Mouse (Mus musculus) kidney, adult 9 months (tissue): ENCODE data around the gene Prrc2a.

Experiments used
- DNase-seq: peaks from one replicate; pipeline ENCODE4 v3.0.0; 2022

Prrc2a gene

DNA sequence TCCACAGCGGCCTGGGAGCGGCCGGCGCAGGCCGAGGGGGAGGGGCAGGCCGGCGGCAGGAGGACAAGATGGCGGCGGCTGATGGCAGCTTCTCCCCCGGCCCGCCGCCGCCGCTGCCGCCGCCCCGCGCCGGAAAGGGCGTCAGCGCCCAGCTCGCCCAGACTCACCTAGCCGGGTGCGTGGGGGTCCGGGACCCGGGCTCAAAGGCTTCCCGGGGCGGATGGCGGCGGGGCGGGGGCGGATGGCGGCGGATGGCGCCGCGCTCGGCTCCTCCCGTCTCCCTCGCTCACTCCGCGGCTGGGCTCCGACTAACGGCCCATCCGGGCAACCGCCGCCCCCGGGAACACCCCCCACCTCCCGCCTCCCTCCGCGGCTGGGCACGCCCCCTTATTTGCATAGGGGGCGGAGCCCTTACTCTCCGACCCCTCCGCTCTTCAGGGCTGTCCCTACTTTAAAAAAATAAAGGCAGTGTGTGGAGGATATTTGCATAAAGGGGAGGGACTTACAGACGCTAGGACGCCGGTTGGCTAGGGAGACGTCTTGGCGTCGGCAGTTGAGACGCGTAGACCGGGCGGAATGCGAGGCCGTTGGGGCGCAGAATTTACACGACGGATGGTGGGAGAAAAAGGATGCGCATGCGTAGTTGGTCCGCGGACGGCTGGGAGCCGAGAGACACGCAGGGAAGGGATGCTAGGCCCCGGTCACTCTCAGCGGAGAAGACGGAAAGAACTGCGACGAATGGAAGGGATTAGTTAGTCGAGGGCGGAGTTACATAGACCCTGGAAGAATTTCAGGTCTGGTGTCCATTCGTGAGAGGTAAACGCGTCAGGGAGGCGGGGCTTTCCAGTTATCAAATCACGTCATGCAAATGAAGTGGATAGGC lies at the start of gene Prrc2a:
Gene Prrc2a, minus strand, starts transcription at position 330 of the 883 bp plus-strand sequence.
- peak; percentile 99 for DNase-seq

DNA sequence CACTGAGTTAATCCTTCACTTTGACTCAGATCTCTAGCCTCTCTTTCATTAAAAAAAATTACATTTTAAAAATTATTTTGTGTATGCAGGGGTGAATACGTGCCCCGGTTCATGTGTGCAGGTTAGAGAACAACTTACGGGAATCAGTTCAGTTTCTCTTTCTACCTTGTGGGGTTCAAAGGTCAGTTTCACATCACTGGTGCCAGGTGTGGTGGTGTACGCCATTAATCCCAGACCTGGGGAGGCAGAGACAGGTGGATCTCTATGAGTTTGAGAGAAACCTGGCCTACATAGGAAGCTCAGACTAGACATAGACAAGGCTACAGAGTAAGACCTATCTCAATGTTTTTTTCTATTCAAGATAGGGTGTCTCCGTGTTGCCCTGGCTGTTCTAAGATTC lies 48.4 kb upstream of the Prrc2a start:
- no peak for DNase-seq

DNA sequence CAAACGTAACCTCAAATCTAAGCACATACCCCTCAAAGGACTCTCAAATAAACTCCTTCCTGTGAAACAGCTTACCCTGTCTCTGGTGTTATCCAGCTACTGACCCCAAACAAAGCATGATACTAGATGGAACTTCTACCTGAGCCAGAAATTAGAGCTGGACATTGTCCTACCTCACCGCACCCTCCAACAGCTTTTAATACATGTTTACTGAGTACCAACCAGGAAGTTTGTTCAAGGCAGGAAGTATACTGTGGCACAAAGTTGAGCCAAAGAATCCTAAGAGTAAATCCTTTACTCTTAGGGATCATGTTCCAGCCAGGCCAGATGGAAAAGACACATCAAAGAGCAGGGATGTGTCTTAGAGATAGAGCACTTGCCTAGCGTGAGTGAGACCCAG lies 45.9 kb upstream of the Prrc2a start:
- DNase-seq = no peak

DNA sequence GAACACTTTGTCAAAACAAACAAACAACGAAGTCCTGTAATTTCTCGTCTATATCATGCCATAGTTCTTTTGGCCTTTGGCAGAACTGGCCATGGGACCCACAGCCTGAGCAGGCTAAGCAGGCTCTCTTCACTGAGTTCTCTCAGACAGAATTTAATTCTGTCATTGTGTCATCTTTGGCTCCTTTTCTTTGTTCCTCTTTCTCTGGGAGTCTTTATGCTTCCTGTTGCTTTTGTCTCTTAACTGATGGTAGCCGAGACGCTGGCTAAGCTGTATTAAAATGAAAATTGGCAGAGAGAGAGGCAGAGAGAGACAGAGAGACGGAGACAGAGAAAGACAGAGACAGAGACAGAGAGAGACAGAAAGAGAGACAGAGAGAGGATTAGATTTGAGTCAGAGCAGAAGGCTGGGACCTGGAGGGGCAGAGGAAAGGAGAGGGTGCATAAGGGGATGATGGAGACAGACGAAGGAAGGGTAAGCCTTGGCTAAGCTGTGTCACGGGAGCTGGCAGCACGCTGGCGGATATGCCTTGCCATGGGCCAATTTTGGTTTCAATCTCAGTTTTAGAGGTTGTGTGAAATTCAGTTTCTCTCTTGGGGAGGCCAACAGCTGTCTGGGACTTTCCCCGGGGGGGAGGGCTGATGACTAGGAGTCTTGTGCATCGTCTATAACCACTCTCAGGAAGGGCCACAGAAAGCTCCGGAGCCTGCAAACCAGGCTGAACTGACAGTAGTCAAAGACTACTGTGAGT lies 45.3 kb upstream of the Prrc2a start:
- DNase-seq = no peak

DNA sequence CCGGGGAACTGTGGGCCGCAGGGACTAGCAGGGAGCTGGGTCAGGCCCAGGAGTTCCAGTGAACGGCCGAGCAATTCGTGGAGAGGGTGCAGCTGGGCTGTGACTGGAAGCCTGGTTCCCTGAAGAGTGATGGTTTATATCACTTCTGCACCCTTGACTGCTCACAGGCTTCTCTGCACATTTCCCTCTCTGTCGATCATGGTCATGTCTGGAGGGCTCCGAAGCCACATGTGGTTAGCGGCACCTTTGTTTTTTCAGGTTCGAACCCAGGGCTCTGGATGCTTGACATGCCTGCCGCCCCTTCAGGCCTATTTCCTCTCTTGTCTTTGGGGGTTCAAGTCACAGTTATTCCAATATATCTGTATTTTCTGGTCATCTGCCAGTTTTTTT lies 40.7 kb upstream of the Prrc2a start:
- no peak for DNase-seq

DNA sequence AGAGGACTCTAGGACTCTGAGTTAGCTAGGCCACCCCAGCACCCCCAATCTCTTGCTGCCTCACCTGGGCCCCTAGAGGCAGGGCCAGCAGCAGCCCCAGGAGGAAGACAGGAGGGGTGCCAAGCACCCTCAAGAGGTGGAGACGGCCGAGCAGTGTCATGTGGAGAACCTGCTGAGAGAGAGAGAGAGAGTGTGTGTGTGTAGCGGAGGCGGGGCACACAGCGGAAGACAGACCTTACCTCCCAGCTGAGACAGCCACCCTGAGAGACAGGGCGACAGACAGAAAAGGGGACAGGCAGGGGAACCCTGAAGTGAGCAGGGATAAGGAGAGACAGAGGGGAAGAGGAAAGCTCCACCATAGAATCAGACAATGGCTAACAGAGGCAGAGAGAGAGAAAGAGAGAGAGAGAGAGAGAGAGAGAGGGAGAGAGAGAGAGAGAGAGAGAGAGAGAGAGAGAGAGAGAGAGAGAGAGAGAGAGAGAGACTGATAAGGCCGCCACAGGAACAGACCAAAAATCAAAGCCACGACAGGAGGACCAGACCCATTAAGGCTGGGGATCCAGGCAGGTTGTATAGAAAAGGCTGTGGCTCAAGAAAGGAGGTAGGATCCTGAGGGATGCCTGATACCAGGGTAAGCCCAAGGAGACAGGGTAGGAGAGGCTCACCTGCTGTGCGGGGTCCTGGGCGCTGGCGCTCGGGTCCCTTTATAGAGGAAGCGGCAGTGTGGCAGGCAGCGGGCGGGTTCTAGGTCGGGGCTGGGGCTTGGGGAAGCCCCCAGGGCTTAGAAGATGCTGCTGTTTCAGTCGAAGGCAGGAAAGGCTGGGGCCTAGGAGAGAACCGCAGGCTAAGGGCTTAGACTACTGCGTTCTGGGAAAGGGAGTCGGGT lies 40.0 kb upstream of the Prrc2a start, which contains the start of gene Lta:
Gene Lta, minus strand, starts transcription at position 858 of the 886 bp plus-strand sequence.
- DNase-seq = no peak

DNA sequence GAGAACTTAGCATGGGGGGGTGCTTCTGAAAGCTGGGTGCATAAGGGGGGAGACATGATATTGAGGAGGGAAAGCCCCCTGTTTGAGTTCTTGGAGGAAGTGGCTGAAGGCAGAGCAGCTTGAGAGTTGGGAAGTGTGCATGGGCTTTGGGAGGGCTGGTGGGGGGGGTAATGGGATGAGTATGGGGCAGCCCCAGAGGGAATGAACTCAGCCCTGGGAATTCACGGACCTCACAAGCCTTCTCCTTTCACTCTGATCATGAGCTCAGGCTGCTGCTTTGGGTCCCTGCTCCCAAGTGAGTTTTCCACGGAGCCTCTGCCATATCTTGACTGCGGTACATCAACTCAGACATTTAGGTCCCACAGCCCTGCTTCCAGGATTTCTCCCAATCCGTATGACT lies 37.7 kb upstream of the Prrc2a start:
- no peak for DNase-seq

DNA sequence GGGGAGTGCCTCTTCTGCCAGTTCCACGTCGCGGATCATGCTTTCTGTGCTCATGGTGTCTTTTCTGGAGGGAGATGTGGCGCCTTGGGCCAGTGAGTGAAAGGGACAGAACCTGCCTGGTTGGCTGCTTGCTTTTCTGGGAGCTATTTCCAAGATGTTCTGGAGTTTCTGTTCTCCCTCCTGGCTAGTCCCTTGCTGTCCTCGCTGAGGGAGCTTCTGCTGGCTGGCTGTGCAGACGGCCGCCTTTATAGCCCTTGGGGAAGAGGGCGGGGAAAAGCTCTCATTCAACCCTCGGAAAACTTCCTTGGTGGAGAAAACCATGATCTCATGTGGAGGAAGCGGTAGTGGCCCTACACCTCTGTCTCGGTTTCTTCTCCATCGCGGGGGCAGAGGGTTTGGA lies 37.1 kb upstream of the Prrc2a start, which contains the start of gene Tnf:
Gene Tnf, minus strand, starts transcription at position 221 of the 400 bp plus-strand sequence.
- peak; percentile 63 for DNase-seq

DNA sequence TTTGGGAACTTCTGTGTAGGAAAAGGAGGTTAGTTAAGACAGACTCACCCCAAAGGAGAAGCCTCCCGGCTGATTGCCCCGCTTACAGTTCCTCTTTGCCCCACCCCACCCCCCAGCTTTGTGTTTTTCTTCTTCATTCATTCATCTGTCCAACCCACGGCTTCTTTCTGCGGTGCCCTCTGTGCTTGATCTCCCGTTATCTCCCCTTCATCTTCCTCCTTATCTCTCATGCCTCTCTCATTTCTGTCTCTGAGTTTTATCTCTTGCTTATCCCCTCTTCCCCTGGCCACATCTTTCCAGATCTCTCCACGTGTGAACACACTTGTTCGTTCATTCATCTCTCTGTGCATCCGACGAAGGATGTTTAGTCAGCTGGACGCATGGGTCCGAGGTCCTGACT lies 36.4 kb upstream of the Prrc2a start:
- DNase-seq = no peak

DNA sequence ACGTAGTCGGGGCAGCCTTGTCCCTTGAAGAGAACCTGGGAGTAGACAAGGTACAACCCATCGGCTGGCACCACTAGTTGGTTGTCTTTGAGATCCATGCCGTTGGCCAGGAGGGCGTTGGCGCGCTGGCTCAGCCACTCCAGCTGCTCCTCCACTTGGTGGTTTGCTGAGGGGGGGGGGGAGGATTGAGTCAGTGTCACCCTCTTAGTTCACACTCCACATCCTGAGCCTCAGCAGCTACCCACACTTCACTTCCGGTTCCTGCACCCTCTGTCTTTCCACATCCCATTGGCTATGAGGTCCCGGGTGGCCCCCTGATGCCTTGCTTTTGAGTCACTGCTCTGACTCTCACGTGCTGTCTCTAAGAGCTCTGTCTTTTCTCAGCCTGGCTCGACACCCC lies 35.7 kb upstream of the Prrc2a start:
- no peak for DNase-seq

DNA sequence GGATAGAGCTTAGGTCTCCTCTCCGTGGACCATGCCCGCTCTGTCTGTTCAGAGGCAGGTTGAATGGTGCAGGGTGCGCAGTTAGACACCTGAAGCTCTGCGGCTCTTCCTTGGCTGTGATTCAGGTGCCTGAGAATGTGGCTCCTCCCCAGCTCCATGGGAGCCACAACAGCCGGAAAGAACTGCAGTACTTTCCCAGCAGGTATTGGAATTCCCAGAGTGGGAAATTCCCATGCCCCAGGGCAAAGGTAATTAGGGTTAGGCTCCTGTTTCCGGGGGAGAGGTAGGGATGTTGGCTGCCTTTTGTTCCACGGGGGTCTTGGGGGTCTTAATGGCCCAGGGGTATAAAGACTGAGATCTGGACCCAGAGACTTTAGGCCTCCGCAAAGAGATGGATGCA lies 34.2 kb upstream of the Prrc2a start:
- DNase-seq = no peak

DNA sequence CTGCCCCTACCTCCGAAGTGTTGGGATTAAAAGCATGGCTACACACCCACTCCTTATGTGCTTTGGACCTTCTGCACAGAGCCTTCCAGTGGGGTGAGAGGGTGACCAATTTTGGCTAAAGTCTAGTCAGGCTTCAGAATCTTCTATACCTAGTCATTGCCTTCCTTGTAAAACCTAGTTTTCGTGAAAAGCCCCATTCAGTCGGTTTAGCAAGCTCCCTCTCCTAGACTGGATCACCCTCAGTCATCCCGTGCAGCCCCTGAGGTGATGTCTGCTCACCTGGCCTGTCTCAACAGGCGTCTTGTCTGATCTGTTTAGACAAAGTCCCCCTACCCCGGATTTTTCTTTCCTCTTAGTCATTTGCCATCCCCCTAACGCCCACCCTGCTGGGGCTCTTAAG lies 33.3 kb upstream of the Prrc2a start:
- DNase-seq = no peak

DNA sequence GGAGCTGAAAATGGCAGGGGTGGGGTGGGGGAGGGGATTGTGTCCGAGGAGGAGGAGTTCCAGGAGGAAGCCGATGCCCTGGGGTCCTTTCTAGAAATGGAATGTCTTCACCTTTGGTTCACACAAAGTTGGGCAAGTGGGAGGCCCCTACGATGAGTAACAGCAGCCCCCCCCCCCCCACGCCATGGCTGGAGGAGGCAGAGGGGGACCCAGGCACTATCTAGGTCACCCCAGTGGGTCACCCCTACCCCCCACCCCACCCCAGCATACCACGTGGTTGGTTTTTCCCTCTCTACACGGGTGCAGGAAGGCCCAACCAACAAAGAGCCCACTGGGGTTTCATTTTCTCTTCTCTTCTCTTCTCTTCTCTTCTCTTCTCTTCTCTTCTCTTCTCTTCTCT lies 32.4 kb upstream of the Prrc2a start:
- no peak for DNase-seq

DNA sequence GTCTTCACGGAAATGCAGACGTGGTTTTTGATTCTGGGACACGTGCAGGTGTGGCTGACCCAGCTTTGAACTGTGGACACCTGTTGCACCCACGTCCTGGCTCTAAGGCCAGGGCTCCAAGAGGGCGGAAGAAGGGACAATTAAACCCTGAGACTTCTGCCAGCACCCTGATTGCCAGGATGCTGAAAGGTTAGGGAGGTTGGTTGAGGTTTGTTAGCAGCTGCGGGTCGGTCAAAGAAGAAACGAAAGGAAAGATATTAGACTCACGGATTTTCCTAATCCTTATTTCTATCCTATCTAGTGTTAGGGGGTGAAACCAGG lies 31.6 kb upstream of the Prrc2a start:
- DNase-seq = no peak

DNA sequence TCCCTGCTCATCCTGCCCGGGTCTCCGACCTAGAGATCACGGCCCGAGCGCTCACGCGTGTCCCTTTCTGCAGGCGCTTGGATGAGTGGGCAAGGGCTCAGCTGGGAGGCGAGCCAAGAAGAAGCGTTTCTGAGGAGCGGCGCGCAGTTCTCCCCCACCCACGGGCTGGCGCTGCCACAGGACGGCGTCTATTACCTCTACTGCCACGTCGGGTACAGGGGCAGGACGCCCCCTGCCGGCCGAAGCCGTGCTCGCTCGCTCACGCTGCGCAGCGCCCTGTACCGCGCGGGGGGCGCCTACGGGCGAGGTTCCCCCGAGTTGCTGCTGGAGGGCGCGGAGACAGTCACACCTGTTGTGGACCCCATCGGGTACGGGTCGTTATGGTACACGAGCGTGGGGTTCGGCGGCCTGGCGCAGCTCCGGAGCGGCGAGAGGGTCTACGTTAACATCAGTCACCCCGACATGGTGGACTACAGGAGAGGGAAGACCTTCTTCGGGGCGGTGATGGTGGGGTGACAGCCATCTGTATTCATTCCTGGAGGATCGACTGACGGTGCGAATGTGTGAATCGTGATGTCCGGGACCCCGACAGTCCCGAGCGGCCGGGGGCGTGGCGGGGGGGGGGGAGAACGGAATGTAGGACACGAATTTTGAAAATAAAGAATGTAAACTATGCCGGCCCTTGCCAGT lies 31.1 kb upstream of the Prrc2a start:
- DNase-seq = peak; percentile 76

DNA sequence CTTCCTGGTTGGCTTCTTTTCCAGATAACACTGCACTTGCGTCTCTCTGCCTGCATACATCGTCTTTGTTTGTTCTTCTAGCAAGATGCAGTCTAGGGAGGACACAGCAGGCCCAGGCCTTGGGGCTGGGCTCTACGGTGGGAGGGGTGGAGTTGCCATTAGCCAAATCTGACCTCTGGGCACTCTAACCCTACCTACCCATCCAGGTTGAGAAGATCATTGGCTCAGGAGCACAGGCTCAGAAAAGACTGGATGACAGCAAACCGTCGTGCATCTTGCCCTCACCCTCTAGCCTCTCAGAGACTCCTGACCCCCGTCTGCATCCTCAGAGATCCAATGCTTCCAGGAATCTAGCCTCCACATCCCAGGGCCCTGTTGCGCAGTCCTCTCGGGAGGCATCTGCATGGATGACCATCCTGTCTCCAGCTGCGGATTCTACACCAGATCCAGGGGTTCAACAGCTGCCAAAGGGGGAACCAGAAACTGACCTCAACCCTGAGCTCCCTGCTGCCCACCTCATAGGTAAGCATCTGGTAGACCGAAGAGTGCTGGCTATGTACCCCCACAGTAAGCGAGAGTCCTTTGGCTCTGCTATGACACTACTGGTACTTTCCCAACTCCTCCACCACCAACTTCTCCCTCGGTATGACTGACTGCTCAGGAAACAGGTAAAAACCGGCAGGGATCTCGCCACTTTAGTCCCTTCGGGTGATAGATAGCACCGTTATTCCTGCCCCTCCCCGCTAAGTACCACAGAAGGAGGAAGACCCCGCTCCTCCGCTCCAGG lies 30.3 kb upstream of the Prrc2a start:
- DNase-seq = no peak

DNA sequence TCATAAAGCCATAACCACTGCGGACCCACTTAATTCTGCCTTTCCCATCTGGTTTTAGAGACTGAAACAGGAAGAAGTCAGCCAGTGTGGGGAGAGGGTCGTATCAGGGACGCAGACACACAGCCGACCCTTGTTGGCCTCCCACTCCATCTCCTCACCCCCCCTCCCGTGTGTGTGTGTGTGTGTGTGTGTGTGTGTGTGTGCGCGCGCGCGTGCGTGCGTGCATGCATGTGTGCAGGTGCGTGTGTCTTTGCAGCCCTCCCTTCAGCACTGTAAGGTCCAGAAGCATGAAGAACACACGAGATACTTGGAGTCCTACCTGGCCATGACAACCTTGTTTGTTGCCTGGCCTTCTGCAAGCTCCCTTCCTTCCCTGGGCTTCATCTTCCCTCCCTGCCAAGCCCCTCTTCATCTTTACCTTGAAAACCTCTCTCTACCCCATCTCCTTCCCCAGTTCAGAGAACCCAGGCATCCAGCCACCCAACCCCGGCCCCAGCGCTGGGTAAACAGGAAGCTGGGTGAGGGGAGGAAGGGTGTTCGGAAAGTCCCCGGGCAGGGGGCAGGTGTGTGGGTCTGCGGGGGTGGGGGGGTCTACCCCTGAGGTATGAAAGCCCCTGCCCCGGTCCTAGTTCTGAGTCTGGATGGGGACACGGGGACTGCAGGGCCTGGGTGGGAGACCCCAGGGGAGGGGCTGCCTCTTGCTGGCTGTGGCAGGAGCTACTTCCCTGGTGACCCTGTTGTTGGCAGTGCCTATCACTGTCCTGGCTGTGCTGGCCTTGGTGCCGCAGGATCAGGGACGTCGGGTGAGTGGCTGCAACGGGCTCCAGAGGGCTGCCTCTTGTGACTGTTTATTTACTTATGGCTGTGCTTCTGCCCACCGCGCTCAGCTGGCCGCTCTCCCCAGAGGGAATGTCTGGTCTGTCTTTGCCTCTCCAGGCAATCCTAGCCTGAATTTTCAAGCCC lies 29.5 kb upstream of the Prrc2a start, which contains the start of gene Ltb:
Gene Ltb, plus strand, starts transcription at position 559 of the 963 bp plus-strand sequence.
- DNase-seq = no peak

DNA sequence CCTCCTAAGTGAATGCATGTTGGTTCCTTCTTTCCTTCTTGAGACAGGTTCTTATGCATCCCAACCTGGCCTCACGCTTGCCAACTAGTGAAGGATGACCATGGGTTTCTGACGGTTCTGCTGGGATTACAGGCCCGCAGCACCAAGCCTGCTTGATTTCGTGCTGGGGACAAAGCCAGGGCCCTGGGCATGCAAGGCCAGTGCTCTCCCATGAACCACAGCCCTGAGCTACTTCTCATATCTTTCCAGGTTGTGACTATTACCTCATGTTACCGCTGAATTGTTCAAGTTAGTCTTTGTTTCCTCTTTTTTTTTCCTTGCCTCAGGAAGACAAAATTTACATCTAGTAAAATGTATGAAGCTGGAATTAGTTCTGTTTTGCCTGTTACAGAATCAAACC lies 28.2 kb upstream of the Prrc2a start:
- no peak for DNase-seq

DNA sequence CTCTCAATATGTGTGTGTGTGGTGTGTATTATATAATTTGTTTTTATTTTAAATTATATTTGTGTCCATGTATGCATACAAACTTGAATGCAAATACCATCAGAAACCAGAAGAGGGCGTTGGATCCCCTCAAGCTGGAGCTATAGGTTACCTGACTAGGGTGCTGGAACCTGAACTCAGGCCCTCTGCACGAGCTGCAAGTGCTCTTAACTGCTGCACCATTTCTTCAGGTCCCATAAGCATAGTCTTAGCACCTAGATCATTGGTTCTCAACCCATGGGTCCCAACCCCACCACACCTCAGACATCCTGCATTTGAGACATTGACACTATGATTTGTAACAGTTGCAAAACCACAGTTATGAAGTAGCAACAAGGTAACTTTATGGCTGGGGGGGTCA lies 27.0 kb upstream of the Prrc2a start:
- no peak for DNase-seq

DNA sequence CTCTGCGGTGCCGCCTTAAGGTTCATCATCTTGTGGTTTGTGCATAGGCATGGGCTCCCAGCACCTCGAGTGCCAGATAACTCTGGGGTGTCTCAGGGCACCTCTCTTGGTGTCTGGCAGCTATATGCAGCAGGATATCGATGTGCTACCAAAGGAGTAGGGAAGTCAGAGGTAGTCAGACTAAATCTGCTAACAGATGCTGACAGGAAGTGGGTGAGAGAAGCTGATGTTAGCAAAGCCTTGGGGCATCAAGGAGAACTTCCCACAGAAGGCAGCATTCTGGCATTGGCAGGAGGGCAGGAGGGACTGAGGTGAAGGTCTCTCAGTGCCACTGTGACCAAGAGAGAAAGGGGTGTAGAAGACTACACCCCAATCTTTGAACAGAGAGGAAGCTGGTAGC lies 25.4 kb upstream of the Prrc2a start:
- no peak for DNase-seq
